Mouse (Mus musculus) heart, postnatal 0 days (tissue): ENCODE measurements around the gene Vmn1r234.

Experiments used
- CTCF ChIP-seq: IDR thresholded peaks from 2 replicates; pipeline ENCODE4 v1.5.1; 2016; ENCODE audit warnings: antibody characterized with exemption, control low read depth, low read depth
- EP300 ChIP-seq: IDR thresholded peaks from 2 replicates; pipeline ENCODE4 v1.6.1; 2016; ENCODE audit warnings: antibody characterized with exemption, low read depth

DNA sequence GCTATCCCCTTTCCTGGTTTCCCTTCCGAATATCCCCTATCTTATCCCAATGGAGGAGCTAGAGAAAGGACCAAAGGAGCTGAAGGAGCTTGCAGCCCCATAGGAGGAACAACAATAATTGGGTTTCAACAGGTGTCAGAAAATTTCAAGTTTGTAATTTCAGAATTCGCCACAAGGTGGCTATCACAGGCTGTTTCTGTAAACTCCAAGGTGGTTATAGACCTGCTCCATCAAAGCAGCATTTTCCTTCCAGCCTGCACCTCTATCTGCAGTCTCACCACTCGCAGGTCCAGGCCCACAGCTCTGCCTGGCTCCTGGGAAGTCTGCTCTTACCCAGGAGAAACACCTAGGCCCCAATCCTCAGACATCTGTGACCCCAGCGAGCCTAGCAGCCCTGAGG is 46.2 kb downstream of the Vmn1r234 start:
- TF ChIP-seq CTCF (peak; percentile 56), EP300 (no peak)
